Mouse (Mus musculus) ES-Bruce4 (cell line): Measurements from ENCODE around the gene Tox2.

ENCODE experiments used
- CTCF ChIP-seq: IDR thresholded peaks from one replicate; pipeline ENCODE4 v1.8.1; 2011; ENCODE audit warnings: low read depth, low read length
- POLR2A ChIP-seq: IDR thresholded peaks from one replicate; pipeline ENCODE4 v1.8.1; 2011; ENCODE audit warnings: low read length; ENCODE audit not compliant: insufficient read depth

DNA sequence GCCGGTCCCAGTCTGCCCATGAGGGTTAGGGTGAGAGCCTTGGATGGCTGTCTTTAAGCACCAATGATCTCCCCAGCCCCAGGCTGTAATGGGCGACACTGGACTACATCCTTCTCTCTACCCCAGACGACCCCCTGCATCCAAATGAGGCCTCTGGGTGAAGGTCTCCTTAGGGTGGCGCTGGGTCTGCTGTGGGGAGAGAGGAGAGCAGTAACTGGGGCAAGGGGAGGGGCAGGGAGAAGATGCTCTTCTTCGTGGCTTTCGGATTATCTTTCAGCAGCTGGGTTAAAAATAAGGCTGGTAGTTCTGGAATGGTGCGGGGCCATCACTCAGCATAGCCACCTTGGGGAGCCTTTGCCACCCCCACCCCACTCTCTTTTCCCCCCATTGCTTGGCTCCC lies 145.8 kb downstream of the Tox2 start:
- TF ChIP-seq POLR2A, result no peak
- TF ChIP-seq CTCF, result no peak
